Mouse (Mus musculus): ENCODE data around the gene Rap2c.

DNA sequence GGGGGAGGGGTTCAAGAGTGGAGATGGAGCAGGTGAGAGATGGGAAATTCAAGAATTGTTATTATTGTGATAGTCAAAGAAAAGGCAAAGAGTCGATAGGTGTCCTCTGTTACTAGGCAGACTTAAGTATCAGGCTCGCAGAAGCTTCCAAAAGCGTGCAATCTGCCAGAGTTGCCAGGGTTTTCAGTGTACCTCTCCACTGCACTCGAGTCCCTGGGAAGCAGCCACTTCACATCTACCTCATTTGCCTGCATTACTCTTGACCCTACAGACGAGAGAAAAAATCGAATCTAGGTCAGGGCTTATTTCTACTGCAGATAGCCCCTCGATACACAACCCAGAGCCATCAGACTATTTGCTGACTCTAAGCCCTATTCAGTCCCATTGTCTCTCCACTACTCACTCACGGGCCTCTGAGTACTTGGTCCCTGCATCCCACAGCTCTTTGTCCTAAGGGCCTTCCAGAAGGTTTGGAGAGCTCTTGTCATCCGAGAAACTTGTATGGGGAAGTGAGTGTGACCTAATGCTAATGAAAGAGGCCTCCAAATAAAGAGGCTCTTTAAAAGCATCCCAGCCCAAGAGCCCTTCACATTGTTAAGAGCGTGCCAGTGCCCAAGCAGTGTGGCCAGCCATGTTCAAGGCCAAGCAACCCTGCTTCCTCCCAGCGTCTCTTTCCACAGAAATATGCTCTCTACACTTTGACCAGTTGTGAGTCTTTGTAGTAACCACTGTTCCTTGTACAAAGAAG, 48.9 kb upstream of the Rap2c start:
- TF ChIP-seq POLR2AphosphoS2 (IDR thresholded peaks at IDR 0.05; ENCODE audit: low read length) (no peak), POLR2A (IDR thresholded peaks at IDR 0.05; ENCODE audit: control insufficient read depth in 1 of 2, insufficient read depth in 1 of 2, low read depth in 1 of 2, low read length in 2 of 2, poor library complexity in 1 of 2) (no peak), ZNF384 (IDR thresholded peaks at IDR 0.05; ENCODE audit: low read depth, low read length) (no peak), HCFC1 (IDR thresholded peaks at IDR 0.05; ENCODE audit: low read depth, low read length) (no peak), CTCF (IDR thresholded peaks at IDR 0.05 in 2 of 3, conservative IDR thresholded peaks at IDR 0.05 in 1 of 3; ENCODE audit: control insufficient read depth in 1 of 3, insufficient read depth in 1 of 3, low read depth in 2 of 3, low read length in 3 of 3, poor library complexity in 1 of 3, severe bottlenecking in 1 of 3) (no peak), POLR2AphosphoS5 (IDR thresholded peaks at IDR 0.05; ENCODE audit: borderline replicate concordance, low read depth, low read length) (no peak), EP300 (IDR thresholded peaks at IDR 0.05; ENCODE audit: low read depth in 1 of 2, low read length in 2 of 2) (no peak), SMC3 (IDR thresholded peaks at IDR 0.05; ENCODE audit: low read depth, low read length) (no peak), ELF1 (IDR thresholded peaks at IDR 0.05; ENCODE audit: low read depth, low read length) (no peak)
